Mouse (Mus musculus) midbrain, embryonic 11.5 days (tissue): ENCODE measurements at regions not wholly inside any gene's neighbourhood (a gene's known extent, or its start where the extent isn't known, plus 50 kb on each side); places are given as distances from the start of the nearest gene placed in this dataset.

Experiments used
- ATAC-seq: fragments of 200-750 bp; cut with Nextera tagmentation; 2 replicates; pipeline ENCODE4 v1.8.0; 2017; ENCODE audit warnings: moderate TSS enrichment, moderate library complexity; ENCODE audit not compliant: low FRiP score
- DNase-seq: peaks from one replicate; pipeline ENCODE4 v3.0.0; 2015; ENCODE audit warnings: low spot score; ENCODE audit errors: missing footprints
- H3K27ac ChIP-seq: fragments of 300-500 bp; sonication (generic); 2 replicates; pipeline ENCODE4 v1.5.1; 2014; ENCODE audit warnings: low read depth, low read length
- H3K27me3 ChIP-seq: fragments of 300-500 bp; sonication (generic); 2 replicates; pipeline ENCODE4 v1.6.1; 2014; ENCODE audit warnings: mild to moderate bottlenecking, low read length, moderate library complexity, mixed read lengths; ENCODE audit not compliant: control insufficient read depth, insufficient read depth
- H3K36me3 ChIP-seq: fragments of 300-500 bp; sonication (generic); 2 replicates; pipeline ENCODE4 v1.6.1; 2014; ENCODE audit warnings: mild to moderate bottlenecking, low read length, moderate library complexity, mixed read lengths; ENCODE audit not compliant: control insufficient read depth, insufficient read depth
- H3K4me1 ChIP-seq: fragments of 300-500 bp; sonication (generic); 2 replicates; pipeline ENCODE4 v1.6.1; 2014; ENCODE audit warnings: low read length; ENCODE audit not compliant: control insufficient read depth, insufficient read depth
- H3K4me2 ChIP-seq: fragments of 300-500 bp; sonication (generic); 2 replicates; pipeline ENCODE4 v1.6.1; 2014; ENCODE audit warnings: mild to moderate bottlenecking, moderate library complexity
- H3K4me3 ChIP-seq: fragments of 300-500 bp; sonication (generic); 2 replicates; pipeline ENCODE4 v1.5.1; 2014; ENCODE audit warnings: low read depth, low read length
- H3K9ac ChIP-seq: fragments of 300-500 bp; sonication (generic); 2 replicates; pipeline ENCODE4 v1.6.1; 2014; ENCODE audit warnings: low read length
- H3K9me3 ChIP-seq: fragments of 300-500 bp; sonication (generic); 2 replicates; pipeline ENCODE4 v1.6.1; 2016; ENCODE audit warnings: low read length; ENCODE audit not compliant: control insufficient read depth
- WGBS: fragments of 180-500 bp; shearing (Covaris S2); extraction: QIAGEN DNeasy Blood & Tissue Kit; methylation state at CpG from one replicate; pipeline ENCODE4 v1.1.7; 2014; 5-methylcytosine and 5-hydroxymethylcytosine counted together

DNA sequence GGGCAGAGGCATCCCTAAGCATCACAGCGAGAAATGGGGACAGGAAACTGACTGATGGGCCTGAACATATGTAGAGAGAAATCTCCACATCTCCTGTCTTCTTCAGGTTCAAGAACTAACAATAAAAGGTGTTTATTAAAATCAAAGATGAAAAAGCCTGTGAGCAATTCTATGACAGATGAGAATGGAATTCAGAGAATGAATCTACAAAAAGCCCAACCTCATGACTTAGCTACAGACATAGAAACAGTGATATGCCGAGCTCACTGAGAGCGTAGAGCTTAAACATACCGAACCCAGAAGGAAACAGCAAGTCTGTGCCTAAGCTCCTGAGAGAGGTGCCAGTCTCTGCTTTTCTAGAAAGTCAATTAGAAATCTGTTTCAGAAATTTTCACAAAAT is 203.7 kb upstream of the Mctp2 start:
- H3K4me3 ChIP-seq, result no peak overlapping the region
- DNase-seq (no peak), ATAC-seq (no peak)
- no peak overlapping the region for H3K9ac ChIP-seq
- H3K4me1 ChIP-seq, result 0 out of 2 replicates have a peak, but pooled peaks cover 2% of the 10 kb centered on the region
- no peak overlapping the region for H3K27ac ChIP-seq
- H3K4me2 ChIP-seq, result no peak overlapping the region
- no peaks in the 10 kb centered on the region for H3K36me3 ChIP-seq
- H3K9me3 ChIP-seq, result no peaks in the 10 kb centered on the region; the same call in 1 of the 2 replicates
- 84% methylated on average over 4 of the region's 4 CpGs for WGBS
- H3K27me3 ChIP-seq, result no peaks in the 10 kb centered on the region

DNA sequence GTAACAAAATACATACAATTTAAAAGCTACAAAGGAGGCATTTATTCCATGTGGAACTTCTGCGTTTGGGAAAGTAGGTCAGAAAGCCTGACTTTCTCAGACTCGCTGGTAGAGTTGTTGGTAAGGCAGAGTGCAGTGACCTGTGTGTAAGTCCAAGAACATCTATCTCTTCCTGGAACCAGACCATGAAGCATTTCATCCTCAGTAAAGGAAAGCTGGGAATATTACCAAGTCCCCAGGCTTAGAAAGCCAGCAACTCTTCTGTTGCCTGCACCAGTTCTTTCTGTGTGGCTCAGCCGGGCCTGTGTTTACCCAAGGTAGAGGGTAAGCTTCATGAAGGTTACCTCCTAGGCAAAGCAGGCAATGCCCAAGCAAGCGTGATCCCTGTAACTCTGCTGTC is 207.0 kb upstream of the Mctp2 start:
- WGBS, result 89% methylated on average over 4 of the region's 4 CpGs
- Histone ChIP-seq H3K27me3 (no peaks in the 10 kb centered on the region), H3K36me3 (no peaks in the 10 kb centered on the region), H3K4me3 (no peak overlapping the region), H3K4me1 (no peaks in the 10 kb centered on the region), H3K9ac (no peak overlapping the region), H3K9me3 (no peaks in the 10 kb centered on the region; the same call in 1 of the 2 replicates), H3K27ac (no peak overlapping the region), H3K4me2 (no peak overlapping the region)
- DNase-seq, result no peak
- no peak for ATAC-seq

DNA sequence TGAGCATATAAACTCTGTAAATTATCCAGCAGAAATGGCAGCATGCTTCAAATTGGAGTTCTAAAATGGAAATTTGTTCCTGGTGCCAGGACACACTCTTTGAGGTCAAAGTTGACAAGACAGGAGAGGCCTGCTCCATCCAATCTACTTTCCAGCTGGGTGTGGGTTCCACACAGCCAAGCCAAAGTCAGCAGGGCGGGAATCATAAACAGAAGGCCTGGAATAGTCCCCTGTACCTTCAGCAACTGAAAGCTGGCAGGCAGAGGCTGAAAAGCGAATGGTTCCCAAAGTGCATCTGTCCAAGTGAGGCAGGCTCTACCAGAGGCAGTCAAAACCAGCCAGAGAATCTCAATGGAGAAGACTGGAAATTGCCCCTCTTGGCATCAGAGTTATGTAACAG is 208.4 kb upstream of the Mctp2 start:
- DNase-seq, result no peak
- 92% methylated on average over 2 of the region's 2 CpGs for WGBS
- H3K36me3 ChIP-seq, result no peaks in the 10 kb centered on the region
- H3K27me3 ChIP-seq, result no peaks in the 10 kb centered on the region
- H3K27ac ChIP-seq, result no peak overlapping the region
- no peak overlapping the region for H3K4me3 ChIP-seq
- peaks cover 9% of the 10 kb centered on the region for H3K4me1 ChIP-seq
- H3K9ac ChIP-seq, result no peak overlapping the region
- no peak for ATAC-seq
- no peak overlapping the region for H3K4me2 ChIP-seq
- no peaks in the 10 kb centered on the region; the same call in 1 of the 2 replicates for H3K9me3 ChIP-seq

DNA sequence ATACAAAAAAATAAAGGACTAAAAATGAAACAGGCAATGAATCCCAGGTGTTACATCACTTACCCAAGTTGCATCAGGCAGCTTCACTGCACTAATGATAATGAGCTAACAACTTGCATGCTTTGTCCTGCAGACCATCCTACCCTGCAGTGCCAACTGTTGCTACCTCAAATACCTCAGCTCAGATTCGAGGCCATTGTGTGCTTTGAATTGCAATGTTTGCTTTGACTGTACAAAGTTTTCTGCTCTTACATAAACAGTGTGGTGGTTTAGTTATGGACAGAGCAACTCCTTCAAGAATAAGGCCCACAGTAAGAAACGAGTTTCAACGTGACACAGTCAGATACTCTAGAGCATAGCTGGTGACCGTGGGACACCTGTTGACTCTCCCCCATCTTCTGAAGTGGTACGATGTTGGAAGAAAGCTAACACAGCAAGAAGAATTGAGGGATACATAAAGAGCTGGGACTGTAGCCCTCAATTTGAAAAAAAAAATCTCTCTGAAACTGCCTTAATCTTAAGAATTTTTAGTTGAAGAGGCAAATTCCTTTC is 212.1 kb upstream of the Mctp2 start:
- Histone ChIP-seq H3K9me3 (no peaks in the 10 kb centered on the region), H3K27ac (no peak overlapping the region), H3K4me2 (no peak overlapping the region), H3K4me3 (no peak overlapping the region), H3K9ac (no peak overlapping the region), H3K27me3 (no peaks in the 10 kb centered on the region), H3K36me3 (no peaks in the 10 kb centered on the region), H3K4me1 (peaks cover 9% of the 10 kb centered on the region)
- 45% methylated on average over 5 of the region's 5 CpGs for WGBS
- ATAC-seq (no peak), DNase-seq (no peak)

DNA sequence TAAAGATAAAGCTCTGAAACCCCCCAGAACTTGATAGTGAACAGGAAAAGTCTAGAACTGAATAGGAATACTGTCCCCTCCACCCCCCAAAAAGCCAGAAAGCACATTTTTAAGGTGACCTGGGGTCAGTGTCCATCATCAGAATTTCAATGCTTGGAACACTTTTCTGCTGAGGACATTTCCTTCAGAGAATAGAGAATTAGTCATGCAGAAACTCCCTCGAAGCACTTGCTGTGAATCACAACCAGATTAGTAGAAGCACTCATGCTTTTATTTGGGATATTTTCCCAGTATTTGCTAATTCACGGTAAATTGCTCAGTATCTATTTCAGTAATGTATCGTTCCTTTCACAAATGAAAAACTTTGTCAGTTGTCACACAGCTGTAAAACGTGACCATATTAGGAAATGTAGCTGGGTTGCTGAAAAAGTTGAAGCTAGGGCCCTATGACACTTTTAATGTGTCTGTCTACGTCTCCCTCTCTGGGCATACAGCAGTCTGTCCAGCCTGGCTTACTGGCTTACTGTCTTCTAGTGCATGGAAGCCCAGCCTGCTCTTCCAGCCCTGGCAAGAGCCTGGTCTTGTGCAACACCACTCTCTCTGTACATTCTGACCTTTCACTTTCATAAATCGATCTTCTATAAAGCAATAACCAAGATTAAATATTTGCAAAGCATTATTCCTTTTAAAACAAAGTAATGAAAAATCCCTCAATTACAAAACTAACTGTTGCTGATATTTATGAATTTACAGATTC is 213.1 kb upstream of the Mctp2 start:
- H3K4me2 ChIP-seq, result no peak overlapping the region
- no peaks in the 10 kb centered on the region for H3K27me3 ChIP-seq
- H3K9me3 ChIP-seq, result no peaks in the 10 kb centered on the region
- 30% methylated on average over 6 of the region's 6 CpGs for WGBS
- H3K4me1 ChIP-seq, result peaks cover 9% of the 10 kb centered on the region
- H3K9ac ChIP-seq, result no peak overlapping the region
- no peak overlapping the region for H3K27ac ChIP-seq
- ATAC-seq (no peak), DNase-seq (no peak)
- no peaks in the 10 kb centered on the region for H3K36me3 ChIP-seq
- no peak overlapping the region for H3K4me3 ChIP-seq

DNA sequence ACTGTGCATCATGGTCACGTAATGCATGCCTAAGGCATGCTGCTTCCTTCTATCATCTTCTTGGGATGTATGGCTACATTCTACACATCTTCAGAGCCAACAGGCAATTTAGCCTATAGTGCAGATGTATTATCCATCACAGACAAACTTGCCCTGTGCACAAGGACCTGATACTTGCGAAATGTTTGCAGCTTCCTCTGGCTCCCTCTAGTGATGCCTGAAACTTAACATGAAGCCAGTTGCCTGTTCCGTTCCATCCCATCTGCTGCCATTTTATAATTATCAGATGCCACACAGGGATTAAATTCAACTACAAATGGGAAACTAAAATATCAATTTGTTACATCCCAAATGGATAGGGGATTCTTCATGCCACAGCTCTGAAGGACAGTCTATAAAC is 222.5 kb upstream of the Mctp2 start:
- WGBS, result 93% methylated on average over 3 of the region's 3 CpGs
- DNase-seq, result no peak

DNA sequence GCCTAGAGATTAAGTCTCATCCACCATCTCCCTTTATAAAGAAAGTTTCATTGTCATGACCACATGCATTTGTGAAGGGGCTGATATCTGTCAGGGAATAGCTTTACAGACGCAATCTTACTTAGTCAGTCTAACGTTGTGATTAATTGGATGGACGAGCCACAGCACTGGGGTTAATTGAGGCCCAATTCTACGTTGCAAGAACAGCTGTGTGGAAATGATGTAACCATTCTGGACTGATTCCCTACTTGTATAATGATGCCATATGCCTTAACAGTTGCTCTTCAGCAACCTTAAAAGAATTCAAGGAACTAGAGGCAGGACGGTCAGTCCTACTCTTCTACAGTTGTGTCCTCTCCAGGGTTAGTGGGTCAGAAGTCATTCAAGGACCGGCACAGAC is 231.9 kb upstream of the Mctp2 start:
- H3K27ac ChIP-seq, result no peak overlapping the region
- no peak overlapping the region for H3K4me2 ChIP-seq
- no peaks in the 10 kb centered on the region for H3K27me3 ChIP-seq
- DNase-seq (no peak), ATAC-seq (no peak)
- H3K9me3 ChIP-seq, result no peaks in the 10 kb centered on the region
- no peak overlapping the region for H3K4me3 ChIP-seq
- H3K36me3 ChIP-seq, result no peaks in the 10 kb centered on the region
- H3K9ac ChIP-seq, result no peak overlapping the region
- WGBS, result 89% methylated on average over 6 of the region's 6 CpGs
- H3K4me1 ChIP-seq, result peaks cover 7% of the 10 kb centered on the region

More for the DNA sequence above, 222.5 kb upstream of the Mctp2 start:
- H3K27ac ChIP-seq, result no peak overlapping the region
- no peak for ATAC-seq
- no peak overlapping the region for H3K4me2 ChIP-seq
- no peaks in the 10 kb centered on the region for H3K36me3 ChIP-seq
- no peaks in the 10 kb centered on the region for H3K4me1 ChIP-seq
- H3K4me3 ChIP-seq, result no peak overlapping the region
- H3K27me3 ChIP-seq, result no peaks in the 10 kb centered on the region
- H3K9me3 ChIP-seq, result no peaks in the 10 kb centered on the region
- no peak overlapping the region for H3K9ac ChIP-seq

DNA sequence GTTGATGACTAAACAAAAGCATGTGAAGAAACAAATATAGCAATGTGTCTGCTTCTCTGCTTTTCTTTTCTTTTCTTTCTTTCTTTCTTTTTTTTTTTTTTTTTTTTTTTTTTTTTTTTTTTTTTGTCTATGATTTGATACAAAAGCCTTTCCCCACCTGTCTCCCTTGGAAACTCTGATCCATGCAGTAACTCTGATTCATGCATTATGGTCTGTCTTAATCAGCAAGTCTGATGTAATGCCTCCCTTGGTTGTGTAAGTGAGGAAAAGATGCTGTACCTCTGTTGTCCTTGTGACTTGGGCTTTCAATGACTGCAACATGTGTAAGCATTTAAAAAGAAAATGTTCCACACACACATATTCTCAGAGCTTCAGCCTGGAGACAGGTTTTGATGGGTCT is 233.5 kb upstream of the Mctp2 start:
- ATAC-seq, result no peak
- H3K27ac ChIP-seq, result no peak overlapping the region
- H3K4me3 ChIP-seq, result no peak overlapping the region
- H3K36me3 ChIP-seq, result no peaks in the 10 kb centered on the region
- H3K9ac ChIP-seq, result no peak overlapping the region
- DNase-seq, result no peak
- H3K4me2 ChIP-seq, result no peak overlapping the region
- H3K4me1 ChIP-seq, result peaks cover 7% of the 10 kb centered on the region
- H3K27me3 ChIP-seq, result no peaks in the 10 kb centered on the region
- H3K9me3 ChIP-seq, result no peaks in the 10 kb centered on the region

DNA sequence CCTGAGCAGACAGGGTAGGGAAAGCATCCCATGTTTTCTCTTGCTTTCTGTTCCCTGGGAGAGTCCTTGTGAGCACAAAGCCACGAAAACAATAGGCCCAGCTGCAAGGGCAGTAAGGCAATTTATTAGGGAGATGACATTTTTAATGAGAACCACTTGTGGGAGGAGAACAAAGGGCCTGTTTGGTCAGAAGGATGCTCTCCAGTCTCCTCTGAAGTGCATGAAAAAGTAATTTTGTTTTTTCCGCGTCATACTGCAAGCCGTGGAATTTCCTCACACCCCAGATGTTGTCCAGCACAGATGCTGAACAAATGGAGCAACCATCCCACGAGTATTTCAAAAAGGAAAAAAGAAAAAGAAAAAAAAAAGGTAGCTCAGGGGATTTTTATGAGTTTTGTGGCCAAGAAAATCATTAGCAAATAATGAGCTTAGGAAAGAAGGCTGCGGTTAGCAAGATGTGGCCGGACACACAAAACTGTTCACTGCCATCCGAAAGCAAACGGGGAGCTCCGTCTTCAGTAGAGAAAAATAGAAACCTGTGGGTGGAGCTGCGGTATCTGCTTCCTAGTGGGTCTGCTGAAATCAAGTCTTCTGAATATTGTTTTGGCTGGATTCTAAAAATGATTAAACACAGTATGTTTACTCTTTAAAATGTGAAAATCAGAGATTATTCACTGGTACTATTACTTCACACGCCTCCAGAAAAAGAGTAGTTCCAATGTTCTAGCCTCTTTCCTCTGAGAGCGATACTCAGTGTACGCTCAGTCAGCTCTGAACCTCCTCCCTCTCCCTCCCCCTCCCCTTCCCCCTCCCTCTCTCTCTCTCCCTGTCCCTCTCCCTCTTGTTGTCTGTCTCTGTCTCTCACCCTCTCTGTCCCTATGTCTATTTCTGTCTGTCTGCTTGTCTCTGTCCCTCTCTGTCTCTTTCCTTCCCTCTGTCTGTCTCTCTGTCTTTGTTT is 235.4 kb upstream of the Mctp2 start:
- Histone ChIP-seq H3K36me3 (no peaks in the 10 kb centered on the region), H3K27me3 (no peaks in the 10 kb centered on the region), H3K4me3 (no peak overlapping the region), H3K27ac (no peak overlapping the region), H3K9me3 (no peaks in the 10 kb centered on the region), H3K4me1 (peaks cover 7% of the 10 kb centered on the region), H3K4me2 (no peak overlapping the region), H3K9ac (no peak overlapping the region)
- ATAC-seq, result no peak
- 53% methylated on average over 14 of the region's 14 CpGs for WGBS
- DNase-seq, result peak; percentile 88
